Mouse (Mus musculus) right cerebral cortex, postnatal 14 days (tissue): ENCODE measurements at regions not wholly inside any gene's neighbourhood (a gene's known extent, or its start where the extent isn't known, plus 50 kb on each side); places are given as distances from the start of the nearest gene placed in this dataset.
A peak's percentile ranks its signal among the peaks of the same experiment; 100 is the strongest.
"Not testable (repeated sequence)": the region's sequence is repeated elsewhere in the genome, so short reads cannot be mapped to it uniquely, and the experiment has no call there.

Source experiments
- DNase-seq: peaks from one replicate; pipeline ENCODE4 v3.0.0; 2022

GRCm38 (mm10) chr13:26217299-26217698 lies 552.7 kb downstream of the Hdgfl1 start:
- DNase-seq: no peak

GRCm38 (mm10) chr13:26216579-26216978 lies 553.4 kb downstream of the Hdgfl1 start:
- no peak for DNase-seq

- DNase-seq: no peak
These were observed 564.3 kb downstream of the Hdgfl1 start for GRCm38 (mm10) chr13:26205532-26206105.

GRCm38 (mm10) chr13:26194646-26195045 lies 575.3 kb downstream of the Hdgfl1 start:
- no peak for DNase-seq

GRCm38 (mm10) chr13:26183879-26184278 lies 586.1 kb downstream of the Hdgfl1 start:
- no peak for DNase-seq

- no peak for DNase-seq
These were observed 598.0 kb downstream of the Hdgfl1 start for GRCm38 (mm10) chr13:26171891-26172482.

GRCm38 (mm10) chr13:26169641-26170040 lies 600.3 kb downstream of the Hdgfl1 start:
- no peak for DNase-seq

GRCm38 (mm10) chr13:26158703-26159102 lies 611.3 kb downstream of the Hdgfl1 start:
- DNase-seq: no peak

- DNase-seq: peak; percentile 32
These were observed 615.1 kb downstream of the Hdgfl1 start for GRCm38 (mm10) chr13:26154701-26155471.

- no peak for DNase-seq
These were observed 615.7 kb downstream of the Hdgfl1 start for GRCm38 (mm10) chr13:26154251-26154650.

- no peak for DNase-seq
These were observed 616.9 kb downstream of the Hdgfl1 start for GRCm38 (mm10) chr13:26153093-26153492.

GRCm38 (mm10) chr13:26150426-26150825 lies 619.5 kb downstream of the Hdgfl1 start:
- DNase-seq: no peak

- DNase-seq: no peak
These were observed 627.2 kb downstream of the Hdgfl1 start for GRCm38 (mm10) chr13:26142811-26143210.

- no peak for DNase-seq
These were observed 650.6 kb downstream of the Hdgfl1 start for GRCm38 (mm10) chr13:26119363-26119762.

- DNase-seq: no peak
These were observed 655.8 kb downstream of the Hdgfl1 start for GRCm38 (mm10) chr13:26114136-26114535.

GRCm38 (mm10) chr13:26113723-26114122 lies 656.2 kb downstream of the Hdgfl1 start:
- DNase-seq: not testable (repeated sequence)

- DNase-seq: no peak
These were observed 657.4 kb downstream of the Hdgfl1 start for GRCm38 (mm10) chr13:26112579-26112978.

GRCm38 (mm10) chr13:26109013-26109412 lies 661.0 kb downstream of the Hdgfl1 start:
- no peak for DNase-seq

- no peak for DNase-seq
These were observed 681.2 kb downstream of the Hdgfl1 start for GRCm38 (mm10) chr13:26088727-26089126.

- DNase-seq: no peak
These were observed 689.2 kb downstream of the Hdgfl1 start for GRCm38 (mm10) chr13:26080814-26081213.

GRCm38 (mm10) chr13:26080302-26080701 lies 689.7 kb downstream of the Hdgfl1 start:
- DNase-seq: no peak

- no peak for DNase-seq
These were observed 690.6 kb downstream of the Hdgfl1 start for GRCm38 (mm10) chr13:26079362-26079761.

GRCm38 (mm10) chr13:26061322-26061721 lies 708.6 kb downstream of the Hdgfl1 start:
- DNase-seq: no peak

GRCm38 (mm10) chr13:26037699-26038098 lies 732.3 kb downstream of the Hdgfl1 start:
- DNase-seq: no peak
